Mouse (Mus musculus): ENCODE results near the gene Nt5dc3. TPM values are rescaled to one million over a fixed set of nuclear protein-coding genes. Genes with fewer than 3 reads are reported as not detected.

Gene Nt5dc3
- polyA plus RNA-seq, 1 experiment from 2014 or later = 1.8 TPM

- Histone ChIP-seq H3K4me3 (replicated peaks; ENCODE audit: low read length) (no peak overlapping the region), H3K27me3 (ENCODE audit: control insufficient read depth, insufficient read depth, low read length) (no peaks in the 10 kb centered on the region), H3K9me3 (replicated peaks; ENCODE audit: control insufficient read depth, low read length) (no peaks in the 10 kb centered on the region), H3K4me1 (ENCODE audit: control insufficient read depth, insufficient read depth, low read length) (no peaks in the 10 kb centered on the region), H3K9ac (ENCODE audit: low read length) (no peak overlapping the region), H3K27ac (ENCODE audit: low read length) (no peak overlapping the region), H3K4me2 (ENCODE audit: low read depth, low read length) (no peak overlapping the region), H3K36me3 (ENCODE audit: control insufficient read depth, insufficient read depth, low read length) (no peaks in the 10 kb centered on the region)
- ATAC-seq (ENCODE audit: insufficient read depth, low FRiP score) = no peak
- 55% methylated on average over 5 of the region's 5 CpGs for WGBS
These were observed 63.9 kb downstream of the Nt5dc3 start for GRCm38 (mm10) chr10:86842659-86843058.

- Histone ChIP-seq H3K9ac (ENCODE audit: low read length) (no peak overlapping the region), H3K27me3 (ENCODE audit: control insufficient read depth, insufficient read depth, low read length) (peaks cover 8% of the 10 kb centered on the region; the same call in 1 of the 2 replicates), H3K36me3 (ENCODE audit: control insufficient read depth, insufficient read depth, low read length) (no peaks in the 10 kb centered on the region), H3K4me1 (ENCODE audit: control insufficient read depth, insufficient read depth, low read length) (no peaks in the 10 kb centered on the region), H3K4me3 (replicated peaks; ENCODE audit: low read length) (no peak overlapping the region), H3K4me2 (ENCODE audit: low read depth, low read length) (no peak overlapping the region), H3K27ac (ENCODE audit: low read length) (no peak overlapping the region), H3K9me3 (replicated peaks; ENCODE audit: control insufficient read depth, low read length) (no peaks in the 10 kb centered on the region)
- ATAC-seq (ENCODE audit: insufficient read depth, low FRiP score) = no peak
- 64% methylated on average over 9 of the region's 9 CpGs for WGBS
These were observed 68.2 kb downstream of the Nt5dc3 start for GRCm38 (mm10) chr10:86846926-86847467.

- H3K4me1 ChIP-seq (ENCODE audit: control insufficient read depth, insufficient read depth, low read length) = no peaks in the 10 kb centered on the region
- WGBS = 86% methylated on average over 4 of the region's 4 CpGs
- H3K9me3 ChIP-seq (replicated peaks; ENCODE audit: control insufficient read depth, low read length) = no peaks in the 10 kb centered on the region
- no peaks in the 10 kb centered on the region for H3K36me3 ChIP-seq (ENCODE audit: control insufficient read depth, insufficient read depth, low read length)
- no peak overlapping the region for H3K9ac ChIP-seq (ENCODE audit: low read length)
- no peak overlapping the region for H3K4me3 ChIP-seq (replicated peaks; ENCODE audit: low read length)
- no peak for ATAC-seq (ENCODE audit: insufficient read depth, low FRiP score)
- H3K27me3 ChIP-seq (ENCODE audit: control insufficient read depth, insufficient read depth, low read length) = peaks cover 8% of the 10 kb centered on the region; the same call in 1 of the 2 replicates
- H3K27ac ChIP-seq (ENCODE audit: low read length) = no peak overlapping the region
- H3K4me2 ChIP-seq (ENCODE audit: low read depth, low read length) = no peak overlapping the region
These were observed 70.3 kb downstream of the Nt5dc3 start for GRCm38 (mm10) chr10:86849087-86849486.

GRCm38 (mm10) chr10:86849508-86849907, 70.7 kb downstream of the Nt5dc3 start:
- no peak for ATAC-seq (ENCODE audit: insufficient read depth, low FRiP score)
- Histone ChIP-seq H3K27ac (ENCODE audit: low read length) (no peak overlapping the region), H3K4me1 (ENCODE audit: control insufficient read depth, insufficient read depth, low read length) (no peaks in the 10 kb centered on the region), H3K36me3 (ENCODE audit: control insufficient read depth, insufficient read depth, low read length) (no peaks in the 10 kb centered on the region), H3K4me3 (replicated peaks; ENCODE audit: low read length) (no peak overlapping the region), H3K9me3 (replicated peaks; ENCODE audit: control insufficient read depth, low read length) (no peaks in the 10 kb centered on the region), H3K9ac (ENCODE audit: low read length) (no peak overlapping the region), H3K27me3 (ENCODE audit: control insufficient read depth, insufficient read depth, low read length) (peaks cover 8% of the 10 kb centered on the region; the same call in 1 of the 2 replicates), H3K4me2 (ENCODE audit: low read depth, low read length) (no peak overlapping the region)
- WGBS = 75% methylated on average over 4 of the region's 4 CpGs

- H3K27me3 ChIP-seq (ENCODE audit: control insufficient read depth, insufficient read depth, low read length) = peaks cover 8% of the 10 kb centered on the region; the same call in 1 of the 2 replicates
- no peaks in the 10 kb centered on the region for H3K36me3 ChIP-seq (ENCODE audit: control insufficient read depth, insufficient read depth, low read length)
- H3K9me3 ChIP-seq (replicated peaks; ENCODE audit: control insufficient read depth, low read length) = no peaks in the 10 kb centered on the region
- ATAC-seq (ENCODE audit: insufficient read depth, low FRiP score) = no peak
- no peaks in the 10 kb centered on the region for H3K4me1 ChIP-seq (ENCODE audit: control insufficient read depth, insufficient read depth, low read length)
- H3K27ac ChIP-seq (ENCODE audit: low read length) = no peak overlapping the region
- no peak overlapping the region for H3K4me3 ChIP-seq (replicated peaks; ENCODE audit: low read length)
- WGBS = 80% methylated on average over 6 of the region's 6 CpGs
- no peak overlapping the region for H3K9ac ChIP-seq (ENCODE audit: low read length)
- H3K4me2 ChIP-seq (ENCODE audit: low read depth, low read length) = no peak overlapping the region
These were observed 73.4 kb downstream of the Nt5dc3 start for GRCm38 (mm10) chr10:86852160-86852559.

- H3K9ac ChIP-seq (ENCODE audit: low read length) = no peak overlapping the region
- no peak for ATAC-seq (ENCODE audit: insufficient read depth, low FRiP score)
- H3K36me3 ChIP-seq (ENCODE audit: control insufficient read depth, insufficient read depth, low read length) = no peaks in the 10 kb centered on the region
- 89% methylated on average over 3 of the region's 3 CpGs for WGBS
- no peaks in the 10 kb centered on the region for H3K4me1 ChIP-seq (ENCODE audit: control insufficient read depth, insufficient read depth, low read length)
- H3K4me3 ChIP-seq (replicated peaks; ENCODE audit: low read length) = no peak overlapping the region
- no peak overlapping the region for H3K4me2 ChIP-seq (ENCODE audit: low read depth, low read length)
- H3K9me3 ChIP-seq (replicated peaks; ENCODE audit: control insufficient read depth, low read length) = no peaks in the 10 kb centered on the region
- peaks cover 8% of the 10 kb centered on the region; the same call in 1 of the 2 replicates for H3K27me3 ChIP-seq (ENCODE audit: control insufficient read depth, insufficient read depth, low read length)
- H3K27ac ChIP-seq (ENCODE audit: low read length) = no peak overlapping the region
These were observed 74.6 kb downstream of the Nt5dc3 start for GRCm38 (mm10) chr10:86853433-86853832.

GRCm38 (mm10) chr10:86860396-86860795, 81.6 kb downstream of the Nt5dc3 start:
- Histone ChIP-seq H3K9ac (ENCODE audit: low read length) (no peak overlapping the region), H3K27ac (ENCODE audit: low read length) (no peak overlapping the region), H3K36me3 (ENCODE audit: control insufficient read depth, insufficient read depth, low read length) (no peaks in the 10 kb centered on the region), H3K4me2 (ENCODE audit: low read depth, low read length) (no peak overlapping the region), H3K27me3 (ENCODE audit: control insufficient read depth, insufficient read depth, low read length) (no peaks in the 10 kb centered on the region), H3K4me3 (replicated peaks; ENCODE audit: low read length) (no peak overlapping the region), H3K4me1 (ENCODE audit: control insufficient read depth, insufficient read depth, low read length) (no peaks in the 10 kb centered on the region), H3K9me3 (replicated peaks; ENCODE audit: control insufficient read depth, low read length) (no peaks in the 10 kb centered on the region)
- 77% methylated on average over 4 of the region's 4 CpGs for WGBS
- no peak for ATAC-seq (ENCODE audit: insufficient read depth, low FRiP score)

GRCm38 (mm10) chr10:86862496-86862895, 83.7 kb downstream of the Nt5dc3 start:
- Histone ChIP-seq H3K4me1 (ENCODE audit: control insufficient read depth, insufficient read depth, low read length) (no peaks in the 10 kb centered on the region), H3K4me2 (ENCODE audit: low read depth, low read length) (no peak overlapping the region), H3K27ac (ENCODE audit: low read length) (no peak overlapping the region), H3K27me3 (ENCODE audit: control insufficient read depth, insufficient read depth, low read length) (no peaks in the 10 kb centered on the region), H3K36me3 (ENCODE audit: control insufficient read depth, insufficient read depth, low read length) (no peaks in the 10 kb centered on the region), H3K9ac (ENCODE audit: low read length) (no peak overlapping the region), H3K4me3 (replicated peaks; ENCODE audit: low read length) (no peak overlapping the region), H3K9me3 (replicated peaks; ENCODE audit: control insufficient read depth, low read length) (no peaks in the 10 kb centered on the region)
- ATAC-seq (ENCODE audit: insufficient read depth, low FRiP score) = no peak
- WGBS = 83% methylated on average over 6 of the region's 6 CpGs

- Histone ChIP-seq H3K27me3 (ENCODE audit: control insufficient read depth, insufficient read depth, low read length) (no peaks in the 10 kb centered on the region), H3K27ac (ENCODE audit: low read length) (no peak overlapping the region), H3K4me2 (ENCODE audit: low read depth, low read length) (no peak overlapping the region), H3K36me3 (ENCODE audit: control insufficient read depth, insufficient read depth, low read length) (no peaks in the 10 kb centered on the region), H3K4me1 (ENCODE audit: control insufficient read depth, insufficient read depth, low read length) (no peaks in the 10 kb centered on the region), H3K4me3 (replicated peaks; ENCODE audit: low read length) (no peak overlapping the region), H3K9ac (ENCODE audit: low read length) (no peak overlapping the region), H3K9me3 (replicated peaks; ENCODE audit: control insufficient read depth, low read length) (no peaks in the 10 kb centered on the region)
- WGBS = 84% methylated on average over 6 of the region's 6 CpGs
- no peak for ATAC-seq (ENCODE audit: insufficient read depth, low FRiP score)
These were observed 84.6 kb downstream of the Nt5dc3 start for GRCm38 (mm10) chr10:86863429-86863828.
